Mouse (Mus musculus) c-Kit-positive CD71-positive TER-119-negative erythroid progenitor cells, embryonic 14.5 days (primary cell): ENCODE measurements around the gene Rgs11.
A peak's percentile ranks its signal among the peaks of the same experiment; 100 is the strongest.
"Not testable (repeated sequence)": the region's sequence is repeated elsewhere in the genome, so short reads cannot be mapped to it uniquely, and the experiment has no call there.

Experiments
- DNase-seq: peaks from one replicate; pipeline ENCODE4 v3.0.0-alpha.2; 2013; ENCODE audit warnings: low read depth

Gene Rgs11

GRCm38 (mm10) chr17:26202737-26203136 lies at the start of gene Rgs11:
Gene Rgs11, plus strand, starts transcription at chr17:26202951.
- peak; percentile 35 for DNase-seq

GRCm38 (mm10) chr17:26162736-26163135 lies 40.0 kb upstream of the Rgs11 start:
- DNase-seq, result no peak

- DNase-seq, result no peak
These were observed 34.7 kb upstream of the Rgs11 start for GRCm38 (mm10) chr17:26168039-26168438.

GRCm38 (mm10) chr17:26175248-26175647 lies 27.5 kb upstream of the Rgs11 start:
- not testable (repeated sequence) for DNase-seq

- no peak for DNase-seq
These were observed 24.1 kb upstream of the Rgs11 start for GRCm38 (mm10) chr17:26178611-26179010.

- DNase-seq, result no peak
These were observed 21.6 kb upstream of the Rgs11 start for GRCm38 (mm10) chr17:26181179-26181578.

- no peak for DNase-seq
These were observed 15.2 kb upstream of the Rgs11 start for GRCm38 (mm10) chr17:26187592-26187991.

GRCm38 (mm10) chr17:26188091-26188805 lies 14.5 kb upstream of the Rgs11 start:
- no peak for DNase-seq

GRCm38 (mm10) chr17:26191486-26191885 lies 11.3 kb upstream of the Rgs11 start:
- DNase-seq, result not testable (repeated sequence)

- DNase-seq, result no peak
These were observed 10.1 kb upstream of the Rgs11 start for GRCm38 (mm10) chr17:26192481-26193190.

- DNase-seq, result peak; percentile 77
These were observed 3.9 kb upstream of the Rgs11 start, which contains the start of gene Pdia2 for GRCm38 (mm10) chr17:26198892-26199291. Gene Pdia2, minus strand, starts transcription at chr17:26199087.

- peak; percentile 72 for DNase-seq
These were observed 1.7 kb upstream of the Rgs11 start for GRCm38 (mm10) chr17:26200831-26201705.

GRCm38 (mm10) chr17:26201998-26202397 lies 753 bp upstream of the Rgs11 start:
- peak; percentile 15 for DNase-seq

- peak; percentile 15 for DNase-seq
These were observed 615 bp downstream of the Rgs11 start for GRCm38 (mm10) chr17:26203321-26203811.

GRCm38 (mm10) chr17:26204766-26205165 lies 2.0 kb downstream of the Rgs11 start:
- no peak for DNase-seq

GRCm38 (mm10) chr17:26206392-26206791 lies 3.6 kb downstream of the Rgs11 start:
- DNase-seq, result no peak

- DNase-seq, result no peak
These were observed 4.9 kb downstream of the Rgs11 start, which contains the start of gene Arhgdig for GRCm38 (mm10) chr17:26207686-26208085. Gene Arhgdig, minus strand, starts transcription at chr17:26207786.

- DNase-seq, result no peak
These were observed 9.5 kb downstream of the Rgs11 start for GRCm38 (mm10) chr17:26212241-26212640.

- DNase-seq, result no peak
These were observed 9.9 kb downstream of the Rgs11 start for GRCm38 (mm10) chr17:26212681-26213080.

GRCm38 (mm10) chr17:26221508-26221907 lies 18.8 kb downstream of the Rgs11 start:
- DNase-seq, result no peak

GRCm38 (mm10) chr17:26225150-26225549 lies 22.4 kb downstream of the Rgs11 start:
- no peak for DNase-seq

- DNase-seq, result no peak
These were observed 27.0 kb downstream of the Rgs11 start for GRCm38 (mm10) chr17:26229776-26230175.
